Mouse (Mus musculus) left cerebral cortex, adult 2 months (tissue): ENCODE measurements around the gene Ptges2. TPM values are rescaled to one million over a fixed set of nuclear protein-coding genes. Genes with fewer than 3 reads are reported as not detected.

Source experiments
- DNase-seq, 2 experiments: peaks; one replicate each; pipeline ENCODE4 v3.0.0; 2021 to 2022; ENCODE audit warnings: low spot score in 2 of 2, mixed read lengths in 1 of 2; ENCODE audit errors: extremely low spot score in 1 of 2
- H3K27ac ChIP-seq: fragments of 200-600 bp; 2 replicates; pipeline ENCODE4 v1.8.1; 2022
- H3K4me3 ChIP-seq: fragments of 200-600 bp; 2 replicates; pipeline ENCODE4 v1.8.1; 2022
- CTCF ChIP-seq: fragments of 200-600 bp; IDR thresholded peaks from 2 replicates; pipeline ENCODE4 v1.8.1; 2022; ENCODE audit warnings: antibody characterized with exemption, mild to moderate bottlenecking, moderate library complexity
- intact Hi-C: fragments of 180-260 bp; cut with DNase I; formaldehyde crosslinking; loops from one replicate; pipeline ENCODE4 v1.15.1; 2025
- total RNA-seq, 2 experiments: library from RNA; stranded (reverse); gene quantifications; 2 replicates each; pipeline ENCODE4 v1.2.3; 2021

The Ptges2 gene
- total RNA-seq, 2 experiments from 2014 or later = 47.2 to 47.8 TPM

DNA sequence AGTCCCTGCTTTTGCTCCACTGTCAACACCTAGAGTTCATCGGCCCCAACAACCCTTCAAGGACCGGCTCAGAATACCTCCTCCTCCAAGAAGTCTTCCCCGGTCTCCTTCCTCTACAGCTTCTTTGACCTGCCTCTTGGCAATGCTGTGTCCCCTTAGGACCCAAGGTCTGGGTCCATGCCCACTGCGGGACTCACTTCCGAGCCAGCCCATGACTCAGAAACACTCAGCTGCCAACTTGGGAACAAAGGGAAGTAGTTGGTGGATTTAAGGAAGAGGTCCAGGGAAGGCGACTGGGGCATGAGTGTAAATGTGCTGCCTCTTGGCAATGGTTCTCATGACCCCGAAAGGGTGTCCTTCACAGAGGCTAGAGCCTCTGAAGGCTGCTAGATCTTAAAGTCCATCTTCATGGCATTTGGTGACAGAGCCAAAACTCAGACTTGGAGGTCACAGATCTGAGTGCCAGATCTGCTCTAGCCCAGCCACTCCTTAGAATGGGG is 15.6 kb upstream of the Ptges2 start:
- H3K4me3 ChIP-seq = peak overlapping the region; percentile 88
- no peak for TF ChIP-seq CTCF
- H3K27ac ChIP-seq = peak overlapping the region; percentile 90
- intact Hi-C loops = loop anchor here (2.0 kb wide), 1 partner anchor 17 kb away; no protein-coding TSS in a partner anchor
- DNase-seq = no peak

DNA sequence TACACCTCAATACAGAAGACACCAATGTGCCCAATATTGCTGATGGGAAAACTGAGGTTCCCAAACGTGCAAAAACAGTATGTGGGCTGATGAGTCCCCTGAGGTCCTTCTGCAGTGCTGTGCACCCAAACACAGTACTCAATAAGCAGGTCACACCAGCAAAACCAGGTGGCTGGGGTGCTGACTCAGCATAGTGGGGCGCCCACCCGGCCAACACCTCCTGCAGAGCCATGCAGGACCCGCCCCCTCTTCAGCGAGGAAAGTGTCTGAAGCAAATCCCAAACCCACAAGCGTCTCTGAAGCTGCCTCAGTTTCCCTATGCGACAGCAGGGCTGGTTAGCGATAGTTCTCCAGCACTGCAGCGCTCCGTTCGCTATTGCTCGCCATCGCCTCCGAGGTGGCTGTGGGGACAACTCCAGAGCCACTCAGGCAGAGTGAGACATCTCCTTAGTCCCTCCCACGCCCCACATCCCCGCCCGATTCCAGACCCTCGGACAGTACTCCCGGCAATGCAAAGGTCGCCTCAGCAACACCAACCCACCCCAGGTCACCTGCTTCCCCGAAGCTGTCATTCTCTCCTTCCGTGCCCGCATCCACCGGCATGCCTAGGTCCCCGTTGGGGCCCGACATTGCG is 14.4 kb upstream of the Ptges2 start:
- peak overlapping the region; percentile 90 for H3K27ac ChIP-seq
- TF ChIP-seq CTCF = no peak
- intact Hi-C loops = loop anchor here (2.0 kb wide), 1 partner anchor 18 kb away; no protein-coding TSS in a partner anchor
- DNase-seq = peak in 1 of 2 experiments; percentile 62
- peak overlapping the region; percentile 88 for H3K4me3 ChIP-seq

DNA sequence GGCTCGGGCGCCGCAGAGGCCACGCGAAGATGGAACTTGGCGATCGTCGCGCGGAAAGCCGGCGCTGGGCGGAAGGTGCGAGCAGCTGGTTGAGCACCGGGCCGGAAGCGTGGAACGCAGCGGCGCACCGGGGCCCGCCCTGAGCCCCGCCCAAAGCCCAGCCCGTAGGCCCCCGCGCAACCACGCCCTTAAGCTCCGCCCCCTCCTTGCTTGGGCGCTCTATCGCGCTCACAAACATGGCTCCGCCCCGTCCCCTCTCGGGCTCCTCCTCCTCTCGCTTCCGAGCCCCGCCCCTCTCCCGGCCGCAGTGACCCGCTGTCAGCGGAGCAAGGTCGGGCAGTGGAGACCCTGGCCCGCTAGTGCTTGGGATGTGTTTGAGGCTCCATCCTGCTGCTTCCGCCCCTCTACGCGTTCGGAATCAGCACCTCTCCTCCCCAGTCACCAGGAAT is 13.9 kb upstream of the Ptges2 start, which contains the start of gene 1110008P14Rik:
1110008P14Rik (minus strand) TSS at position 164 of the 449 bp plus-strand sequence.
- intact Hi-C loops = loop anchor here (2.0 kb wide), 1 partner anchor 19 kb away; no protein-coding TSS in a partner anchor
- Histone ChIP-seq H3K4me3 (peak within 1 kb of the TSS; percentile 88), H3K27ac (peak within 1 kb of the TSS; percentile 90)
- no peak for TF ChIP-seq CTCF
- peak; percentile 93 to 94 for DNase-seq

DNA sequence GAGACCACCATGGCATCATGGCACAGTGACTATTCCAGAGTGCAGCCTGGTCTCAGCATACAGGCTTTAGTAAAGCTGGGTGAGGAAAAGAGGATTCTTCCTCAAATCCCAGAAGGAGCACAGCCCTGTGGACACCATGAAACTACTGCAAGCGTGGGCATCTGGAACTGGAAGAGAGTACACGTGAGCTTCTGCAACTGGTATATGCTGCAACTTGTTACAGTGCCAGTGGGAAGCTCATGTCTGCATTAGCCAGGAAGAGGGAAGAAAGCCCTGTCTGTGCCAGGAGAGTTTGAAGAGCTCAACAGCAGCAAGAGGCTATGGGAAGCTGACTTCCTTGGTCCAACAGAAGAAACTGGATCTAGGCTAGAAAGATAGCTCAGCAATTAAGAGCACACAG is 13.0 kb upstream of the Ptges2 start:
- H3K4me3 ChIP-seq = no peak overlapping the region
- intact Hi-C loops = no loop called here
- TF ChIP-seq CTCF = no peak
- no peak for DNase-seq
- peak overlapping the region; percentile 90; the same call in 1 of the 2 replicates for H3K27ac ChIP-seq

DNA sequence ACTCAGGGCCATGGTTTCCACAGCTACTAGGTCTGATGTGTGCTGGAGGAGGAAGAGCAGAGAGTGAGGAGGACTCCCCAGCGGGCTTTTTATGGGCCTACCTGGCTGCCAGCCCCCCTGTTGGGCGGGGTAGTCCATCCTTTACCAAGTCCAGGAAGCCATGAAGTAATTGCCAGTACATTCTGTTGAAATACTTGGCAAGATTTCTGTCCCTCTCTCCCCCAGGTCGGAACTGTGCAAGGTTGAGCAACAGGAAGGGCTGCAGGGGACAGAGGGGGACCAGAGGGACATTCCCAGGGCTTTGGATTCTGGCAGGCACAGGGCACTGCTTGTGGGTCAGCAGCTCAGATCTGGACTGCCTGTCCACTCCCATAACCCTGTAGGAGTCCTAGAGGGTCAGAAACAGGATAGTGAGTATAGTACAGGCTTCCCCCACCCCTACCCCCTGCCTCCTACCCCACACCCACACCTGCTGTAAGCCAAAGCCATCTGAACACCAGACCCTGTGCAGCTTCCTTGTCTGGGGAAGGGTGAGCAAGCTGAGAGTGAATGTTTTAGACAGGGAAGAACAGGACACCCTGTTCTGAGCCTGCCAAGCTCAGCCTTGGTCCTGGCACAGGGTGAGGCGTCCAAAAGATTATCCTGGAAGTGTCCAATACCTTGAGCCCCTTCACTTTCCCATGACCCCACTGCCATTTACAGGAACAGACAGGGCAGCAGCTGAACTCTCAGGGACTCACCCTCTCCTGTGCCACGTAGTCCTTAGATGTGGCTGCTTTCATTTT is 7.8 kb upstream of the Ptges2 start, which contains the start of gene Lcn2:
Lcn2 (minus strand) TSS at position 547 of the 785 bp plus-strand sequence.
- no peak for DNase-seq
- no peak within 1 kb of the TSS for H3K4me3 ChIP-seq
- intact Hi-C loops = no loop called here
- H3K27ac ChIP-seq = no peak within 1 kb of the TSS
- TF ChIP-seq CTCF = no peak

DNA sequence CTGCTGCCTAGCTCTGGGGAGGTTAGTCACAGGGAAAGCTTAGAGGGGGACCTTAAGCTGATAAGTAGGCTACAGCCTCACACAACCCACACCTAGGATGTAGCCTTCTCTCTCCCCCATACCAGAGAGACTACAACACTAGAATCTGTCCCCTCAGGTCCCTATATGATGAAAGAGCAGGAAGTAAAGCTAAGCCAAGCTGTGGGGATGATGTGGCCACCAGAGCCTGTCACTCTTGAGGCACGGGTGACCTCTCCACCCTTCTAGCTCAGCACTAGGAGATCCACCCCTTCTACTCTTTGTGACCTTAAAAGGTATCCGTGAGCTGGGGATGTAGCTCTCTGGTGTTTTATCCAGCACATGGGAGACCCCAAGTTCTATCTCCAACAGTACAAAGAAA is 6.5 kb upstream of the Ptges2 start:
- no peak for TF ChIP-seq CTCF
- intact Hi-C loops = no loop called here
- DNase-seq = no peak
- no peak overlapping the region for H3K27ac ChIP-seq
- no peak overlapping the region for H3K4me3 ChIP-seq

DNA sequence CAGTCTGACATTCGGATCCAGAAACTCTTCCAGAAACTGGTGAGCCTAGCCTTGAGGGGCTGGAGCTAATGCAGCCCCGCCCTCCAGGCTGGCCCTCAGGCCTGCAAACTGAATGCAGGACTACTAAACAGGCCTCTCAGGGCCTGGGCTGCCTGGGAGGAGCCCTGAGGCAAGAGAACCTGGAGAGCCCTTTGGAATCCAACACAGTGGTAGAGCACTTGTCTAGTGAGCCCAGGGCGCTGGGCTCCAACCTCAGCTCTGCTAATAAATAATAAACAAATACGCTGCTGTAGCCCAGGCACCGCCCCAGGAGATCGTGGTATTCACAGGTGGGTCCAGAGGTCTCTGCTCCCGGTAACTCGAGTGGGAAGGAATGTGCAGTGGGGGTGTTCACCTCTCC is 4.8 kb upstream of the Ptges2 start:
- Histone ChIP-seq H3K27ac (no peak overlapping the region), H3K4me3 (no peak overlapping the region)
- TF ChIP-seq CTCF = no peak
- DNase-seq = no peak
- intact Hi-C loops = no loop called here

DNA sequence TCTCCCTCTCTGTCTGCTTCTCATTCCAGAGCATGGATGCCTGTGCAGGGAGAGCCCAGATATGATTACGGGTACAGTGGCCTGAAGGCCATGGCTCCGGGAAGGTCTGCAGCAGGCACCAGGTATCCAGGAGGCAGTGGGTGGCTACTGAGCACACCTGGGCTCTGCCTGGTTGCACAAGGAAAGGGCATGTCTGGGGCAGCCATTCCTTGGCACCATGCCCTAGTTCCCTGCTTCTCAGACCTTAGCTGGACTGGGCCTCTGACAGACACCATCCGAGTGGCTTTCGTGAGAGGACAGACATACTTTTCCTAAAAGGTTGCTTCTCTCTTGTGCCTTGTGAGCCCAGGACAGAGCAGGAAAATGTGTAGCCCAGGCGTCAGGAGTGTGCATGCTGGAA is 3.6 kb upstream of the Ptges2 start:
- intact Hi-C loops = no loop called here
- no peak for TF ChIP-seq CTCF
- Histone ChIP-seq H3K27ac (no peak overlapping the region), H3K4me3 (no peak overlapping the region)
- no peak for DNase-seq

DNA sequence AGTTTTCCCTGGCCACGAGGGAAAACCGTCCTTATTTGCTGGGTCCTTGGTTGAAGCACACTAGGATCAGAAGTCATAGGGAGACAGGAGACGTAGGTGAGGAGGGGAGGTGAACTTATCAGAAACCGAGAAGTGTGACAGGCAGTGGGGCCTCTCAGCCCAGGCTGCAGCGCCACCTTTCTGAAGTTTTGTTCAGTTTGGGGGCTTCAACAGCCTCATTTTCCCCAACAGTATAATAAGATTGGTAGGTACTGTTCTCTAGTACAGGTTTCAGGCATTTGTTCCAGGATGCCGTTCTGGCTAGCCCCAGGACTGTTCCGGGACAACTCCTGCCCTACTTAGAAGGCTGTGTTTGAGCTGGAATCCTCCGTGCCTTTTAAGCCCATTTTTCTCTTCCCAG is 723 bp upstream of the Ptges2 start:
- intact Hi-C loops = no loop called here
- TF ChIP-seq CTCF = peak; percentile 53
- no peak for DNase-seq
- Histone ChIP-seq H3K27ac (peak overlapping the region; percentile 97), H3K4me3 (peak overlapping the region; percentile 84)

DNA sequence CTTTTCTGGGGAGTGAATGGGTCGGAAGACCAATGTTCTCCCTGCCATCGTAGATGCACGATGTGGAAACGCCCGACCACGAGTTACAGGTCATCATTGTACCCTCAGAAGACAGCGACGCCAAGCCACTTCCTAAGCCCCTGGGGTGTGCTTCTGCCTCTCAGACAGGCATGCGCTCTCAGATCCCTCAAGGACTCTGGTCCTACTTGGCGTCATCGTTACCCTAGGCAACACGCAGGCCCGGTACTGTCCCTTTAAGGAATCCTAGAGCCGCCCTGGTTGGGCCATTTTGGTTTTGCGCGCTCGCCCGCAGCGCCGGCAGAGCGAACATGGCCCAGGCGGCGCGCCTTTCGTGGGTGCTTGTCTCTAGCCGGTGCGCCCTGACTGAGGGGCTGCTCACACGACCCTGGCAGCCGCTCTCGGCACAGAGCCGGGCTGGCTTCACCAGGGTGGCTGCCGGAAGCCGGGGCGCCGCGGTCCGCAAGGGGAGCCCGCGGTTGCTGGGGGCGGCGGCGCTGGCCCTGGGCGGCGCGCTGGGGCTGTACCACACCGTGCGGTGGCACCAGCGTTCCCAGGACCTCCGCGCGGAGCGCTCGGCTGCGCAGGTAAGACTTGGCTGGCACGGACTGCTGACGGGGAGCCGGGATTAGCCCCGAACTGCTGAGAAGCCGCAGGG is 388 bp downstream of the Ptges2 start:
- peak overlapping the region; percentile 84 for H3K4me3 ChIP-seq
- intact Hi-C loops = loop anchor here (2.0 kb wide), 2 partner anchors 33 to 171 kb away; no protein-coding TSS in a partner anchor
- peak; percentile 91 to 92 for DNase-seq
- no peak; the same call in 1 of the 2 replicates for TF ChIP-seq CTCF
- H3K27ac ChIP-seq = peak overlapping the region; percentile 97

DNA sequence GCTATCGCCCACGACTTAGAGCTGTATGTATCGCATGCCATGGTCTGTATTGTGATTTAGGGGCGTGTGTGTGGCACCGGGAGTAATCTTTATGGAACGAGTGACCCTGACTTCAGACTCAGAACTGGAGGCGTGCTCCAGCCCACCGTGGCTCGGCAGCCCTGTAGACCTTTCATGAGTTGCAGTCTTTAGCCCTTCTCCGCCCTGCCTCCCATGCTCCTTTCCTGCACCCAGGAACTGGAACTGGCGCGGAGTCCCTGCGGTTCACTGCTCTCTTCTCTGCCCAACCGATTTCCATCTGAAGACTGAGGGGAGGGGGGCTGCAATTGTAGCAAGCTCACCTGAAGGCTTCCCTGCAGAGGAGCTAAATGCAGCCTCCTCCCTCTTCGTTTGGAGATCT is 999 bp downstream of the Ptges2 start:
- no peak for TF ChIP-seq CTCF
- intact Hi-C loops = loop anchor here (2.0 kb wide), 2 partner anchors 34 to 170 kb away; no protein-coding TSS in a partner anchor
- DNase-seq = no peak
- H3K4me3 ChIP-seq = peak overlapping the region; percentile 84
- H3K27ac ChIP-seq = peak overlapping the region; percentile 97

DNA sequence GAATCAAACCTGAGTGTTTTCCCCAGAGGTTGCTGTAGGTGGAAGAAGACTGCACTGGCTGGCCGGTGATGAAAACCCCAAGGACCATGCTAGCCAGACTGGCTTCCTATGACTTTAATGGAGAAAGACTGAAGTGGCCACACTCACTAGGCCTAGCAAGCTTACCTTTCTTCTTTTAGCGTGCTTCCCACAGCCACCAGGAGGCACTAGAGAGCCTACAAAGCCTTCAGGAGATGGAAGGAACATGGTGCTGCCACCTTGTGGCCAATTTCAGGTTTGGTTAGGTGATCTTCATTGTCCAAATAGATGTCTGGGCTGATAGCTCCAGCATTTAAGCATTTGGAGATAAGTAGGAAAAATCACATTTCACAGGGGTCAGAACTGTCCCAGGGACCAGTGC is 9.0 kb downstream of the Ptges2 start:
- H3K27ac ChIP-seq = no peak overlapping the region
- no peak overlapping the region for H3K4me3 ChIP-seq
- peak; percentile 91 to 95 for DNase-seq
- no peak; the same call in none of the 2 replicates for TF ChIP-seq CTCF
- intact Hi-C loops = loop anchor here (1.0 kb wide), 1 partner anchor 83 kb away; no protein-coding TSS in a partner anchor
